Mouse (Mus musculus) brain, embryonic 14.5 days (tissue): Measurements from ENCODE around the gene Mapkapk3. TPM values are rescaled to one million over a fixed set of nuclear protein-coding genes. Genes with fewer than 3 reads are reported as not detected.
A peak's percentile ranks its signal among the peaks of the same experiment; 100 is the strongest.
"Not testable (repeated sequence)": the region's sequence is repeated elsewhere in the genome, so short reads cannot be mapped to it uniquely, and the experiment has no call there.

Experiments
- DNase-seq: peaks from one replicate; pipeline ENCODE4 v3.0.0-alpha.2; 2011; ENCODE audit warnings: low read depth
- CTCF ChIP-seq: fragments of 200-500 bp; IDR thresholded peaks from 2 replicates; pipeline ENCODE4 v1.5.1; 2012; ENCODE audit warnings: inconsistent platforms, mild to moderate bottlenecking, moderate library complexity, borderline replicate concordance; ENCODE audit not compliant: insufficient read depth, insufficient read length; ENCODE audit errors: extremely low read depth
- POLR2A ChIP-seq: fragments of 200-500 bp; IDR thresholded peaks from 2 replicates; pipeline ENCODE4 v1.6.1; 2012; ENCODE audit warnings: mild to moderate bottlenecking, inconsistent platforms, borderline replicate concordance; ENCODE audit not compliant: poor library complexity, insufficient read depth, insufficient read length, severe bottlenecking; ENCODE audit errors: extremely low read depth
- polyA plus RNA-seq: library from polyadenylated mRNA; depleted of rRNA; stranded (reverse); fragments of >200 nt; gene quantifications from 2 replicates; pipeline ENCODE4 v1.2.3, GENCODE M21; 2012

The Mapkapk3 gene
- polyA plus RNA-seq, 1 experiment, result 3.3 TPM

- DNase-seq, result peak; percentile 80
These were observed 33.9 kb upstream of the Mapkapk3 start for GRCm38 (mm10) chr9:107323558-107323957.

DNA sequence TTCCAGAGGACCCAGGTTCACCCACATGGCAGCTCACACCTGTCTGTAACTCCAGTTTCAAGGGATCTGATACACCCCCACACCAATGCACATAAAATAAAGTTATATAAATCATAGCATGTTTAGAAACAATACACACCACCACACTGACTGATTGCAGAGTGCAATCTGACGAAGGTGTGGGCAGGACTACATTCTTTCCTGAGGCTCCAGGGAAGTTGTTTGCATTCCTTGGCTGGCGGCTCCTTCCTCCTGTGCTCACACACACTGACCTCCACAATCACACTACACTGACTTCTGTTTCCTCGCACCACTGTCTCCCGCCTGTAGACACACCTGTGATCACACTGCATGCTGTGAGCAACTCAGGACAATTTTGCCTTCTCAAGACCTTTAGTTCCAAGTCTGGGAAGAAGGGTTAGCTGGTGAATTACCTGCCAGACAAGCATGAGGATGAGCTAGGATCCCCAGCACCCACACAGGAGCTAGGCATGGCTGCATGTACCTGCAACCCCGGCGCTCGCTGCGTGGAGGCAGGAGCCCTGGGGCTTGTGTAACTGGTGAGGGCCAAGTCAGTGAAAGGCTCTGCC is 32.9 kb upstream of the Mapkapk3 start:
- DNase-seq, result no peak
- TF ChIP-seq CTCF (no peak), POLR2A (no peak)

More at GRCm38 (mm10) chr9:107323558-107323957, 33.9 kb upstream of the Mapkapk3 start:
- TF ChIP-seq POLR2A, result no peak
- no peak for TF ChIP-seq CTCF

GRCm38 (mm10) chr9:107315791-107316190 is 26.1 kb upstream of the Mapkapk3 start:
- TF ChIP-seq CTCF (no peak), POLR2A (no peak)
- no peak for DNase-seq

GRCm38 (mm10) chr9:107313926-107314325 is 24.2 kb upstream of the Mapkapk3 start:
- TF ChIP-seq POLR2A (no peak), CTCF (no peak)
- DNase-seq, result no peak

DNA sequence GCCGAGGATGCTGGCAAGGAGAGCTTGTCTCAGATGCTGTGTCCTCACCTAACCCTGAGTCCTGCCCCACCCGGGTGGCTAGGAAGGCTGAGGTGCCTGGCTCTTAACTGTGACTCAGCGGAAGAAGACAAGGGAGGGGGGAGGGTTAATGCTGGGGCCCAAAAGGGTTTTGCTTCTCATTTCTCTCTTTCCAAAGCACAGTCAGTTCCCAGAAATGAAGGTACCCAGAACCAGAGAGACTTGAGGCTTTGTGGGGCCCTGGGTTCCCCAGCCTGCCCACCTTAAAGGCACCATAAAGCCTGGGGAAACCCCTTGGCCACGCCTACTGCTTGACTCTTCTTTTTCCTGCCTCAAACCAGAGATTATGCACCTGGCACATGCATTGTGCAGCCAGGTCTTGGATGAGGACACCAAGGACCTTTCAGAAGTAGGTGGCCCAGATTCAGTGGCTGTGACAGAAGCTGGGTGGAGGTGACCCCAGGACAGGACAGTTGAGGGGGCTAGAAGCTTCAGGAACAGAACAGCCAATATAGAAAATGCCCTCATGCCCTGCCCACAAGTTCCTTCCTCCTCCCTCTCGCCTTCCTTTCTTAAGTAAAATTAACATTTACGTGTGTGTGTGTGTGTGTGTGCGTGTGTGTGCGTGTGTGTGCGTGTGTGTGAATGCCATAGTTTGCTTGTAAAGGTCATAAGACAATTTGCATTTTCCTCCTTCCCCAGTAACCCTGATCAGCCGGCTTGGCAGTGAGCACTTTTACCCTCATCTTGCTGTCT is 23.3 kb upstream of the Mapkapk3 start:
- no peak for DNase-seq
- no peak for TF ChIP-seq CTCF
- no peak for TF ChIP-seq POLR2A

- TF ChIP-seq POLR2A (no peak), CTCF (no peak)
- DNase-seq, result no peak
These were observed 19.9 kb upstream of the Mapkapk3 start for GRCm38 (mm10) chr9:107309600-107309999.

GRCm38 (mm10) chr9:107309171-107309570 is 19.5 kb upstream of the Mapkapk3 start:
- no peak for DNase-seq

DNA sequence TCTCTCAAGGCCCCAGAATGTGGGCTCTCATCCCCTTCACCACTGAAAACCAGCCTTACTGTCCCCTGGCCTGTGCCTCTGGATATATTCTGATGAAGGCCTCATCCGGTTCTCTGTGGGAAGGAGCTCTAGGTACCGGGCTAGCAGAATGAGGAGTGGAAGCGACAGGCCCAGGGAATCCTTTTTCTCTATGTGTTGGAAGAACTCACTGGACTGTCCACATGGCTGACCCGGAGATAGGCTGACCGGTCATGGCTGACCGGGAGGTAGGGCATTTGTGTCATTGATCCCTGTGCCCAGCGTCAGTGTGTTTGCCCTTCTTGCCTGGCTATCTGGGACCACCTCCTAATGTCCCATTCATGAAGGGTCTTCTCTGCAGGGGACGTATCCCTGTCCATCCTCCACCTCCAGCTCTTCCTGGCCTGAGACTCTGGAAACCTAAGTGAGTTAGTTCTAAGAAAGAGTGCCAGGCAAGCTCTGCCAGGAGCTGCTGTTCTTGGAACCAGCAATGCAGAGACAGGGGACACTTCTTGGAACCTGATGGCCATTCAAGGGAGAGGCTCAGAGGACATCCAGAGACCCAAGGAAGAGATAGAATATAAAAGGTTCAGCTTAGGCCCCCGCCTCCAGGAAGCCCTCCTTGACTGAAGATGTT is 18.8 kb upstream of the Mapkapk3 start:
- TF ChIP-seq POLR2A, result no peak
- TF ChIP-seq CTCF, result no peak

More at GRCm38 (mm10) chr9:107309171-107309570, 19.5 kb upstream of the Mapkapk3 start:
- TF ChIP-seq CTCF (no peak), POLR2A (no peak)

GRCm38 (mm10) chr9:107307886-107308285 is 18.2 kb upstream of the Mapkapk3 start:
- no peak for TF ChIP-seq POLR2A
- no peak for TF ChIP-seq CTCF
- no peak for DNase-seq

More for the DNA sequence above, 18.8 kb upstream of the Mapkapk3 start:
- no peak for DNase-seq

DNA sequence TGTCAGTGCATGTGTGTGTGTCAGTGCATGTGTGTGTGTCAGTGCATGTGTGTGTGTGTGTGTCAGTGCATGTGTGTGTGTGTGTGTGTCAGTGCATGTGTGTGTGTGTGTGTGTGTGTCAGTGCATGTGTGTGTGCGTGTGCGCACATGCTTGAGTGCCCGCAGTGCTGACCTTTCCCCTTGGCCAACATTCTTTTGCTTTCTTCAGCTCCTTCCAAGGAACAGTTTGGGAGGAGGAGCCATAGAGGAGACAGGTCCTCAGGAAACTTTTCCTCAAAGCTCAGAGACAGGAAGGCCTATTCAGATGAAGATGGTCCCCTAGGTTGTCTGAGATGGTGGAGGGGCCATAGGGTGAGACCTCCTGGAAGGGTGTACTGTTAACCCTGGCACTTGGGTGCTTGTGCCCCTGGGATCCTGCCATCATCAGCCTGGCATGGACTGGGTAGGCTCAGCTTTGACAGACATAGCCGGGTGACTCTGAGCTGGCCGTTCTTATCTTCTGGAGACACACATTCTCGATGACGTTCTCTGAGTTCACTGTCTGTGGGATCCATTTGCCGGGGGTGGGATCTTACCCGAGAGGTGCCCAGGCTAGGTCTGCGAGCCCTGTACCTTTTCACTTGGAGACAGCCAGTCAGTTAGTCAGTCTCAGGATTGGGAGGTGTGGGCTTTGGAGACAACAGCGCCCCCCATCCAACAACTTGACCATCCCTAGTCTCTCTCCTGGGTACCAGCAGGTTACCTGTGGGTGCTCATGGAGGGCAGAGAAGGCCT is 17.6 kb upstream of the Mapkapk3 start:
- no peak for DNase-seq
- TF ChIP-seq POLR2A (no peak), CTCF (no peak)

DNA sequence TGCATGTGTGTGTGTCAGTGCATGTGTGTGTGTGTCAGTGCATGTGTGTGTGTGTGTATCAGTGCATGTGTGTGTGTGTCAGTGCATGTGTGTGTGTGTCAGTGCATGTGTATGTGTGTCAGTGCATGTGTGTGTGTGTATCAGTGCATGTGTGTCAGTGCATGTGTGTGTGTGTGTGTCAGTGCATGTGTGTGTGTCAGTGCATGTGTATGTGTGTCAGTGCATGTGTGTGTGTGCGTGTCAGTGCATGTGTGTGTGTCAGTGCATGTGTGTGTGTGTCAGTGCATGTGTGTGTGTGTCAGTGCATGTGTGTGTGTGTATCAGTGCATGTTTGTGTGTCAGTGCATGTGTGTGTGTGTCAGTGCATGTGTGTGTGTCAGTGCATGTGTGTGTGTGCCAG is 17.0 kb upstream of the Mapkapk3 start:
- DNase-seq, result not testable (repeated sequence)

GRCm38 (mm10) chr9:107305601-107306542 is 16.2 kb upstream of the Mapkapk3 start:
- no peak for DNase-seq
- TF ChIP-seq POLR2A (no peak), CTCF (no peak)
